Mouse (Mus musculus) forebrain, embryonic 11.5 days (tissue): ENCODE results near the gene Eif4g1. TPM values are rescaled to one million over a fixed set of nuclear protein-coding genes. Genes with fewer than 3 reads are reported as not detected.

Source experiments
- ATAC-seq: fragments of 200-750 bp; cut with Nextera tagmentation; replicated peaks from 2 replicates; pipeline ENCODE4 v1.8.0; 2017; ENCODE audit warnings: moderate TSS enrichment; ENCODE audit not compliant: low FRiP score
- DNase-seq: peaks from one replicate; pipeline ENCODE4 v3.0.0-alpha.2; 2017; ENCODE audit warnings: low spot score
- H3K27ac ChIP-seq: fragments of 300-500 bp; sonication (generic); 2 replicates; pipeline ENCODE4 v1.5.1; 2014; ENCODE audit warnings: low read depth, low read length
- H3K27me3 ChIP-seq: fragments of 300-500 bp; sonication (generic); 2 replicates; pipeline ENCODE4 v1.6.1; 2014; ENCODE audit warnings: mild to moderate bottlenecking, low read length, mixed read lengths; ENCODE audit not compliant: control insufficient read depth, insufficient read depth
- H3K36me3 ChIP-seq: fragments of 300-500 bp; sonication (generic); 2 replicates; pipeline ENCODE4 v1.6.1; 2014; ENCODE audit warnings: mild to moderate bottlenecking, low read length, moderate library complexity, mixed read lengths; ENCODE audit not compliant: control insufficient read depth, insufficient read depth
- H3K4me1 ChIP-seq: fragments of 300-500 bp; sonication (generic); replicated peaks from 2 replicates; pipeline ENCODE4 v1.6.1; 2014; ENCODE audit warnings: low read length, mixed read lengths; ENCODE audit not compliant: control insufficient read depth, insufficient read depth
- H3K4me2 ChIP-seq: fragments of 300-500 bp; sonication (generic); 2 replicates; pipeline ENCODE4 v1.6.1; 2014; ENCODE audit warnings: low read depth, mild to moderate bottlenecking, low read length, moderate library complexity, mixed read lengths; ENCODE audit not compliant: severe bottlenecking
- H3K4me3 ChIP-seq: fragments of 300-500 bp; sonication (generic); 2 replicates; pipeline ENCODE4 v1.5.1; 2014; ENCODE audit warnings: low read depth, low read length
- H3K9ac ChIP-seq: fragments of 300-500 bp; sonication (generic); 2 replicates; pipeline ENCODE4 v1.6.1; 2014; ENCODE audit warnings: low read length
- H3K9me3 ChIP-seq: fragments of 300-500 bp; sonication (generic); 2 replicates; pipeline ENCODE4 v1.6.1; 2016; ENCODE audit warnings: low read length, mixed read lengths; ENCODE audit not compliant: control insufficient read depth
- WGBS: fragments of 180-500 bp; shearing (Covaris S2); extraction: QIAGEN DNeasy Blood & Tissue Kit; methylation state at CpG from one replicate; pipeline ENCODE4 v1.1.7; 2014; 5-methylcytosine and 5-hydroxymethylcytosine counted together
- polyA plus RNA-seq: library from polyadenylated mRNA; unstranded; fragments of >200 nt; fragmentation: Nextera tagmentation; extraction: Ambion mirVana; gene quantifications from 2 replicates; pipeline ENCODE4 v1.2.1, GENCODE M21; 2014

Gene Eif4g1
- polyA plus RNA-seq, 1 experiment from 2014 or later = 186 TPM

DNA sequence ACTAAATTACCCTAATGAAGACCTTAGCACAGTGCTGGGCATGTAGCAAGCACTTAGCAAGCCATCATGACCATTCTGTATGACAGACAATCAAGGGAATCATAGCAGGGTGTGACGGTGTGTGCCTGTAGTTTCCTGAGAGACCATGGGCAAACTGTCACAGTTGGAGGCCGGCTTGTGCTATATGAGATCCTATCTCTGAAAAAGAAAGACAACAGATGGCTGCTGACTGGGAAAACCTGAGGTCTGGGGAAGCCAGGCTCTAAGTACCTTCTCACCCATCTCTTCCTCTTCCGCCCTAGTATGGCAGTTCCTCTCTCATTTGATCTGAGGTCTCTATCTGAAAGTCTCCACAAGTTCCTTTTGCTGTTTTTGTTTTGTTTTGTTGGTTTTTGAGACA, 37.7 kb downstream of the Eif4g1 start:
- Histone ChIP-seq H3K4me1 (peaks cover 17% of the 10 kb centered on the region), H3K9ac (no peak overlapping the region), H3K27me3 (no peaks in the 10 kb centered on the region), H3K4me2 (no peak overlapping the region), H3K4me3 (no peak overlapping the region), H3K27ac (no peak overlapping the region), H3K36me3 (no peaks in the 10 kb centered on the region; the same call in 1 of the 2 replicates), H3K9me3 (no peaks in the 10 kb centered on the region)
- 90% methylated on average over 3 of the region's 3 CpGs for WGBS
- DNase-seq = no peak
- no peak for ATAC-seq

DNA sequence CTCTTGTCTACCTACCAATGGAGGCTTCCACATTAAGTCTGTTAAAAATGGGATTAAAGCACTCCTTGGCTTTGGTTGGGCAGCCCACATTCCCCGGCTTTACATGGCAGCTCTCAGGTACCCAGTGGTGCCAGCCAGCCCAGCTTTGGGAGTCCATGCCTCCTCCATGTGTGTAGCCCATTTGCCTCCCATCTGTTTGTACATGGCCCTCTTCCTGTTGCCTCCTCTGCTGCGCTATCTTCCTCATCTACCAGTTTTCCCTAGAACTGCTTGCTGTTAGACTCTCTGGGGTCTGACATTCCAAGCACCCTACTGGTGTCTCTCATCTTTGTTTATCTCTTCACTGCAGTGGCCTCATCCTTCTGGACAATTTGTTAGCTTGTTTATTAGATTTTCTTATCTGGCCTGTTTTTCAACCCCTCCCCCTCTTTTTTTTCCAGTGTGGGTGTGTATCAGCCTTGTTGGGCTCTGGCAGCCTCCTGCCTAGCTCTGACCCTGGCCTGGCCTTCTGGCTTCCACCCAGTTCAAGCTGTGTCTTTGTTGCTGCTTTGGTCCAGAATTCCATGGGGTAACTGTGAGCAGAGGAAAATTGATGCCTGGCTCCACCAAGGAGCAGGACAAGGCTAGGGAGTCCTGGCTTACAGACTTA, 38.4 kb downstream of the Eif4g1 start:
- no peak overlapping the region for H3K4me2 ChIP-seq
- H3K27ac ChIP-seq = no peak overlapping the region
- no peaks in the 10 kb centered on the region for H3K9me3 ChIP-seq
- no peak overlapping the region for H3K9ac ChIP-seq
- H3K4me1 ChIP-seq = peaks cover 14% of the 10 kb centered on the region
- WGBS = 93% methylated on average over 2 of the region's 2 CpGs
- no peaks in the 10 kb centered on the region; the same call in 1 of the 2 replicates for H3K36me3 ChIP-seq
- ATAC-seq (no peak), DNase-seq (no peak)
- H3K4me3 ChIP-seq = no peak overlapping the region
- no peaks in the 10 kb centered on the region for H3K27me3 ChIP-seq

DNA sequence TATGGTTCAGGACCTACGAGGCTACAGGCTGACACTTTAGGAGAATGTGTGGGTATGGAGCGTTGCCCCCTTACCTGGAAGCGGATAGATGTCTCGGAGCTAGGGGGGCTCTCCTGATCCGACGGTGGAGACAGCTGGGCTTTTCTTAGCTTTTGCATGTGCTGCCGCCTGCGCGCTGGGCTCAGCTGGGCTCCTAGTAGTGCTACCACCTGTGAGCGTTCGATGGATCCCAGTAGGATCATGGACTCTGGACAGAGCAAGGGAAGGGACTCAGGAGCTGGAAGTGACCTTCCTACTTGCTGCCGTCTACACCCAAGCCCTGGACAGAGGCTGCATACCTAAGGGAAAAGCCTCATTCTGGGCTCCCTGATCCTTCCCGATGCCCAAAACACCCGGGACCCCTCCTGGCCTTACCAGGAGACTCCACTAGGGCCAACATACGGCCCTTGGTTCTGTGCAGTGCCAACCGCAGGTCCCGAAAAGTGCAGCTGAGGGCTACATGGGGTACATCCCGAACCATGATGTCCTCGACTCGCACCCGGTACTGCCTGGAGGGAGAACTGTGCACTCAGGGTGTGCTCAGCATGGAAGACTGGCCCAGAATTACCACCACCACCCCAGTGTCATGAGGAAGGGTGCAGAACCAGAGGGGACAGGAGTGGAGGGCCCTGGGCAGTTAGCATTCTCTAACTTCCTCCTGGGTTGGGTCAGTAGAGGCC, 40.3 kb downstream of the Eif4g1 start:
- WGBS = 94% methylated on average over 21 of the region's 21 CpGs
- Histone ChIP-seq H3K9ac (no peak overlapping the region), H3K4me1 (peaks cover 3% of the 10 kb centered on the region; the same call in 1 of the 2 replicates), H3K4me2 (no peak overlapping the region), H3K27me3 (no peaks in the 10 kb centered on the region), H3K27ac (no peak overlapping the region), H3K4me3 (no peak overlapping the region), H3K36me3 (no peaks in the 10 kb centered on the region; the same call in 1 of the 2 replicates), H3K9me3 (no peaks in the 10 kb centered on the region)
- DNase-seq = no peak
- ATAC-seq = no peak

DNA sequence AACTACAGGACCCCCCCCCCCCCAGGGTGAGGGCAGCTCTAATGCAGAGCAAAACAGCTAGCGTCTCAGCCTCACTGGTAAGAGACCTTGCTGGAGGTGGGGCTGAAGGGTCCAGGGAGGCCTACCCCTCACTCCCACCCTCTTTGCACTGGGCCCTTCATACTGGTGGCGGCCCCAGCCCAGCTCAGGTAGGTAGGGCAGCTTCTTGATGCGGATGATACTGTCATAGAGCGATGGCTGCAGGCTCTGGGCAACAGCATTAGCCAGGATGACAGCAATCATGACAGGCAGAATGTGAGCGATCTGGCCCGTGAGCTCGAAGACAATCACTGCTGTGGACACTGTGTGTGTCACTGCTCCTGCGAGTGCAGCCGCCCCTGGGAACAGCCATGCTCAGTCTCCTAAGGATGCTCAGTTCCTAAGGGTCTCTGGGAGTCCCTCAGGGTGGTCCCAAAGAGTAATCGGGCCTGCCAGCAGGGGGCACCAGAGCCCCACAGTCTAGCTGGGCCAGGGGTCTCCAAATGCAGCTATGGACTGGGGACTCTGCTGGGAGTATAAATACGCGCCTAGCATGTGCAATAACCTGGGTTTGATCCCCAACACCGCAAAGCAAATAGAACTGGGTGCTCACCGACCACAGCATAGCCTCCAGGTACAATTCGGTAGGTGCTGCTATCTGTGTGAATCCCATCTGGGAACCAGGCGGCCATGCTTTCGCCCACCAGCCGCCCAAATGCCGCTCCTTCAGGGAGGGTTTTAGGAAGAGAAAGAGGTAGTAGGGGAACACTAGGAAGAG, 41.0 kb downstream of the Eif4g1 start:
- H3K27me3 ChIP-seq = no peaks in the 10 kb centered on the region
- no peaks in the 10 kb centered on the region; the same call in 1 of the 2 replicates for H3K36me3 ChIP-seq

DNA sequence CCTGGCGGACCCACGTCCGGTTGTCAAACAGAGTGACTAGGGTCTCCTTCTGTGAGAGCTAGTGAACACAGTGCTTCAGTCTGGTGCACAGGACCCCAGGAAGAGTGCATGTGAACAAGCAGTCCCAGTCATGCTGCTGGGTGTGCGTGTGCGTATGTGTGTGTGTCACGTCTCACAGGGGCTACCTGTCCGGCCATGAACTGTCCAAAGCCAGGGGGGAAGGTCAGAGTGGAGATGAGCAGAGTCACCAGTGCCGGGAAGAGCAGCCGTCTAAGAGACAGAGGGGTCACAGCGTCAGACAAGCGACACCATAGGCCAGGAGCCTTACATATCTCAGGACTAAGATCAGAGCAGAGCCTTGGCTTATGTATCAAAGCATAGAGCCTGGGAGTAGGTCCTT, 42.3 kb downstream of the Eif4g1 start:
- DNase-seq = no peak
- Histone ChIP-seq H3K4me2 (no peak overlapping the region), H3K4me1 (peaks cover 5% of the 10 kb centered on the region; the same call in 1 of the 2 replicates), H3K27me3 (no peaks in the 10 kb centered on the region), H3K27ac (no peak overlapping the region), H3K36me3 (no peaks in the 10 kb centered on the region; the same call in 1 of the 2 replicates), H3K9ac (no peak overlapping the region), H3K4me3 (no peak overlapping the region), H3K9me3 (no peaks in the 10 kb centered on the region)
- 94% methylated on average over 11 of the region's 11 CpGs for WGBS
- ATAC-seq = no peak

More for the DNA sequence above, 41.0 kb downstream of the Eif4g1 start:
- ATAC-seq = peak; percentile 73
- Histone ChIP-seq H3K4me1 (peaks cover 4% of the 10 kb centered on the region; the same call in 1 of the 2 replicates), H3K9ac (no peak overlapping the region), H3K27ac (no peak overlapping the region), H3K4me2 (no peak overlapping the region), H3K4me3 (no peak overlapping the region), H3K9me3 (no peaks in the 10 kb centered on the region)
- DNase-seq = peak; percentile 89
- WGBS = 77% methylated on average over 19 of the region's 19 CpGs

DNA sequence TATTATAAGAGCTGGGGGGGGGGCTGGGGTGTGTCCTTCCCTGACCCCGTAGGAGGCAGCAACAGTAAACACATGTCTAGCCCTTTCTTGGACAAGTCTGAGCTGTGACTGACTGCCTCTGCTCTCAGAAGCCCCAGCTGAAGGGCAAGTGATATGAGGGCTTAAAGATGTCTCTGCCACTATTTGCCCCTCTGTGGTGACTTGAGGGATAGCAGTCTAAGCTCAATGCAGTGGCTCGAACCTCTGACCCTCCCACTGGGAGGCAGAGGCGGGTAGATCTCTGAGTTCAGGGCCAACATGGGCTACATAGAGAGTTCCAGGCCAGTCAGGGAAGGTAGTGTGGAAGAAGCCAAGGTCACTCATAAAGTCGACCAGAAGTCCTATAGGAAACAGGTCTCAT, 42.7 kb downstream of the Eif4g1 start:
- H3K27me3 ChIP-seq = no peaks in the 10 kb centered on the region
- H3K9ac ChIP-seq = no peak overlapping the region
- no peaks in the 10 kb centered on the region for H3K9me3 ChIP-seq
- 89% methylated on average over 4 of the region's 4 CpGs for WGBS
- H3K4me2 ChIP-seq = no peak overlapping the region
- H3K4me3 ChIP-seq = no peak overlapping the region
- no peak for ATAC-seq
- H3K36me3 ChIP-seq = no peaks in the 10 kb centered on the region; the same call in 1 of the 2 replicates
- H3K4me1 ChIP-seq = peaks cover 5% of the 10 kb centered on the region; the same call in 1 of the 2 replicates
- no peak overlapping the region for H3K27ac ChIP-seq
- DNase-seq = no peak

DNA sequence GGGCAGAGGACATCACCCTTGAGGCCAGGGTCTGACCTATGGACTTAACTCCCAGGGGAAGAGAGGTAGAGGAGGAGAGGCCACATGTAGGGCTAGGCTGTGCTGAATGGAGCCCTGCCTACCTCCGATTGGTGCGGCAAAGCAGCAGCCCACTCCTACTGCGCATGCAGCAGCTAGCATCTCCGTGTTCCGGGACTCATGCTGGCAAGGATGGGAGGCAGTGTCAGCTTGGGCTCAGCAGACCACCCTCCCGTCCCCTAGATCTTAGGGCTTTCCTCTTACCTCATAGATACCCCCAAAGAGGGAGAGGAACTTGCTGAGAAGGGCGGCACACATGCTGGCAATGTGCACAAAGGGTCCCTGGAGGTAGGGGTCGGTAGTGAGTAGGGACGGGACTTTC, 44.1 kb downstream of the Eif4g1 start:
- Histone ChIP-seq H3K27ac (no peak overlapping the region), H3K4me1 (peaks cover 8% of the 10 kb centered on the region; the same call in 1 of the 2 replicates), H3K9me3 (no peaks in the 10 kb centered on the region), H3K9ac (no peak overlapping the region), H3K4me3 (no peak overlapping the region), H3K4me2 (no peak overlapping the region), H3K36me3 (no peaks in the 10 kb centered on the region; the same call in 1 of the 2 replicates), H3K27me3 (no peaks in the 10 kb centered on the region)
- 79% methylated on average over 9 of the region's 9 CpGs for WGBS
- no peak for ATAC-seq
- DNase-seq = no peak

DNA sequence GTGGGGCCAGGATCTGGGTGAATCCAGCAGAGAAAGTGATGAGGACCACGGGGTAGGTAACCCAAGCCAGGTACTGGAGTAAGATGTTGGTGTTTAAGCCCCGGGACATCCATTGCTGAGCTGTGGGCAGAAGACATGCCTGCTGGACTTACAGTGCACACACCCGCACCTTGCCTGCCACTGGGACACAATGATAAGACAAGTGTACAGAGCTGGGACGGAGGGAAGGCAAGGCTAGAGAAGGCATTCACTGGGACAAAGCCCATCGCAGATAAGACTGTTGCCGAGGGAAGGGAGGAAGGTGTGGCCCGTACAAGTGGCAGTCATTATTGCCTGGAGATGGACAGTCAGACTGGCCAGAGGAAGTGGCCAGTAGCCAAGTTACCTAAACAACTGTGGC, 44.8 kb downstream of the Eif4g1 start:
- H3K9me3 ChIP-seq = no peaks in the 10 kb centered on the region
- H3K9ac ChIP-seq = no peak overlapping the region
- 93% methylated on average over 7 of the region's 7 CpGs for WGBS
- H3K4me1 ChIP-seq = peaks cover 9% of the 10 kb centered on the region; the same call in 1 of the 2 replicates
- no peak for ATAC-seq
- H3K36me3 ChIP-seq = no peaks in the 10 kb centered on the region
- no peak overlapping the region for H3K27ac ChIP-seq
- H3K4me2 ChIP-seq = no peak overlapping the region
- DNase-seq = no peak
- no peak overlapping the region for H3K4me3 ChIP-seq
- H3K27me3 ChIP-seq = no peaks in the 10 kb centered on the region
